Mouse (Mus musculus) ovary, adult 10 weeks (tissue): ENCODE data around the gene Ankrd1. TPM values are rescaled to one million over a fixed set of nuclear protein-coding genes. Genes with fewer than 3 reads are reported as not detected.

ENCODE experiments used
- polyA plus RNA-seq: library from polyadenylated mRNA; stranded (reverse); fragments of 350-450 nt; fragmentation: Illumina TruSeq; extraction: RNeasy Lipid Tissue Mini Kit (QIAGEN cat#74804); gene quantifications from one replicate; pipeline ENCODE4 v1.2.3, GENCODE M21; 2014

Ankrd1 gene
- polyA plus RNA-seq: not detected

DNA sequence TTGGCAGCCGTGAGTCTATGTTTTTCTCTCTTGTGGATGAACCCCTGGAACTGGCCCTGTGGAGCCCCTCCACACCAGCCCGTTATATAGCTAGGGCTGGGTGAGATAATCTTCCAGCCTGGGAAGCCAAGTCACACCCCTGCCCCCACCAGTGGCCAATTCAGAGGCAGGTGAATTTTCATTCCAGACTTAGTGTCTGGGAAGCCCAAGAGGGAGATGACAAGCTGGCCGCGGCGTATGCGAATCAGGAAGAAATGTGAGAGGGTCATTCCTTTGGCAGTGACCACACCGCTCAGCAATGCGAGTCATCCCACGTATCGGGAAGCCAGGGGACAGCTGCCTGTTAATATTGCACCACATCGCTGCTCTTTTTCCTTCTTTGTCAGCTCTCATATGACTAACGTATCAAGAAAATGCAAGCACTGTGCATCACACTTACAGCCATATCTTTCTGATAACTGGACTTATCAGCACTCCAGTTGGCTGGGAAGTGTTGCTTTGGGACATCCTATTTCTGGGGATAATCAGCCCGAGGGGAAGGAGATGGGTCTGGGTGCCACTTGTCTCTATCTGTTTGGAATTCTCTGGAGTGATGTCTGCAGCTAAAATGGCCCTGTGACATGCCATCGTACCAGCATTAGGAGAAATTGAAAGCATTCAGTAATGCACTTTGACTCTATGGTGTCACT, at the start of gene Ankrd1:
TSS of gene Ankrd1 (minus strand) at position 317 of the 689 bp plus-strand sequence.

DNA sequence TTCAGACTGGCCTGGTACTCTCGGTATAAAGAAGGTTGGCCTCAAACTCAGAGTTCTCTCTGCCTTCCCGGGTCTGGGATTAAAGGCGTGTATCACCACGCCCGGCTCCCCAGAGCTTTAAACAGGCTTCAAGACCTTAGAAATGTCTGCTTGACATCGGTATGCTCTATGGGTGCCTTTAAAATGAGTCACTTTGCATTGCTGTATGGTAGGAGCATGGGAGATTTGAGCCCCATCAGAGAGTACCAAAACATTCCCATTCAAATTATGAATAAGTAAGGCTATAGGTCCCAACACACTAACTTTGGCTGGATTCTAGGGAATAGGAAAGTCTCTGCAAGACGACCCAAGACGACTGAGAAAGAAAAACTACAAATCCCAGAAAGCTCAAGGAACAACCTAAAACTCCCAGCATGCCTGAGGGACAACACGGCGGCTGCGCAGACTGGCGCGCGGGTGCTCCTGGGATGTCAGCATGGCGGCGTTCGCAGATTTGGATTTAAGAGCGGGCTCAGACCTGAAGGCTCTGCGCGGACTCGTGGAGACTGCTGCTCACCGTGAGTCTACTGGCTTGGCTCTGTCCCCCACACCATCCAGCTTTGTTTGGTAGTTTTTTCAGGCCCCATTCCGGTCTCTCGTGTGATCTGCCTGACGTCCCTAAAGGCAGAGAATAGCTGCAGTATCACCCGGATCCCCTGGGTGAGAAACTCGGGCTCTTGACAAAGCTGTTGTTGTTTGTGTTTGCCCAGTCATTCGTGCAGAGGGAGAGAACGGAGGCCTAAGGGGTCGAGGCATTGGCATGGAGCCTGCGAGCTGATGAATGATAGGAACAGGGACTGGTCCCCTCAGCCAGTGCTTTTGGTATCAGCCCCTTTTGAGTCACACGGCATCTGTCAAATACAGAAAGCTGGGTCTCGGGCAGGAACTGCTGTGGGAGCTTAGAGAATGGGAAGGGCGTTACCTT, 36.4 kb downstream of the Ankrd1 start, which contains the start of gene Rpp30:
TSS of gene Rpp30 (plus strand) at position 455 of the 964 bp plus-strand sequence.

Other genes starting within 250 kb of the Ankrd1 start
- 0.66 TPM for gene Htr7, start 62.6 kb downstream of the Ankrd1 start, polyA plus RNA-seq
- 98.0 TPM for gene Rpp30, start 36.4 kb downstream of the Ankrd1 start, polyA plus RNA-seq
- gene Pcgf5, start 228.2 kb upstream of the Ankrd1 start, polyA plus RNA-seq: 38.8 TPM